Mouse (Mus musculus): ENCODE results near the gene Abcb8. TPM values are rescaled to one million over a fixed set of nuclear protein-coding genes. Genes with fewer than 3 reads are reported as not detected.

Abcb8 gene
- polyA plus RNA-seq, 1 experiment = 16.8 TPM

GRCm38 (mm10) chr5:24364963-24365362 lies 28.5 kb upstream of the Abcb8 start:
- H3K4me1 ChIP-seq (ENCODE audit: control insufficient read depth, insufficient read depth, low read length) = peaks cover 5% of the 10 kb centered on the region
- no peak for TF ChIP-seq CTCF (IDR thresholded peaks at IDR 0.05; ENCODE audit: low read depth, low read length)
- no peak for TF ChIP-seq POLR2A (IDR thresholded peaks at IDR 0.05; ENCODE audit: borderline replicate concordance, low read depth, low read length)
- H3K27ac ChIP-seq (ENCODE audit: insufficient read depth, low read depth, low read length) = no peak overlapping the region
- no peak overlapping the region for H3K4me3 ChIP-seq (ENCODE audit: insufficient read depth, low read length)

GRCm38 (mm10) chr5:24365528-24365927 lies 27.9 kb upstream of the Abcb8 start:
- Histone ChIP-seq H3K4me1 (ENCODE audit: control insufficient read depth, insufficient read depth, low read length) (peaks cover 5% of the 10 kb centered on the region), H3K27ac (ENCODE audit: insufficient read depth, low read depth, low read length) (no peak overlapping the region), H3K4me3 (ENCODE audit: insufficient read depth, low read length) (no peak overlapping the region)
- no peak for TF ChIP-seq POLR2A (IDR thresholded peaks at IDR 0.05; ENCODE audit: borderline replicate concordance, low read depth, low read length)
- TF ChIP-seq CTCF (IDR thresholded peaks at IDR 0.05; ENCODE audit: low read depth, low read length) = no peak

- Histone ChIP-seq H3K27ac (ENCODE audit: insufficient read depth, low read depth, low read length) (no peak overlapping the region), H3K4me1 (ENCODE audit: control insufficient read depth, insufficient read depth, low read length) (peaks cover under 1% of the 10 kb centered on the region; the same call in 1 of the 2 replicates)
- no peak for TF ChIP-seq CTCF (IDR thresholded peaks at IDR 0.05; ENCODE audit: low read depth, low read length)
- TF ChIP-seq POLR2A (IDR thresholded peaks at IDR 0.05; ENCODE audit: borderline replicate concordance, low read depth, low read length) = no peak
Measured at GRCm38 (mm10) chr5:24366426-24366825, 27.0 kb upstream of the Abcb8 start.

GRCm38 (mm10) chr5:24369767-24370166 lies 23.7 kb upstream of the Abcb8 start:
- Histone ChIP-seq H3K4me3 (ENCODE audit: insufficient read depth, low read length) (no peak overlapping the region), H3K27ac (ENCODE audit: insufficient read depth, low read depth, low read length) (no peak overlapping the region), H3K4me1 (ENCODE audit: control insufficient read depth, insufficient read depth, low read length) (no peaks in the 10 kb centered on the region)
- TF ChIP-seq CTCF (IDR thresholded peaks at IDR 0.05; ENCODE audit: low read depth, low read length) = no peak
- TF ChIP-seq POLR2A (IDR thresholded peaks at IDR 0.05; ENCODE audit: borderline replicate concordance, low read depth, low read length) = no peak

More at GRCm38 (mm10) chr5:24366426-24366825, 27.0 kb upstream of the Abcb8 start:
- no peak overlapping the region for H3K4me3 ChIP-seq (ENCODE audit: insufficient read depth, low read length)

GRCm38 (mm10) chr5:24373807-24374206 lies 19.7 kb upstream of the Abcb8 start:
- TF ChIP-seq CTCF (IDR thresholded peaks at IDR 0.05; ENCODE audit: low read depth, low read length) = no peak
- no peak for TF ChIP-seq POLR2A (IDR thresholded peaks at IDR 0.05; ENCODE audit: borderline replicate concordance, low read depth, low read length)
- Histone ChIP-seq H3K27ac (ENCODE audit: insufficient read depth, low read depth, low read length) (no peak overlapping the region), H3K4me3 (ENCODE audit: insufficient read depth, low read length) (no peak overlapping the region), H3K4me1 (ENCODE audit: control insufficient read depth, insufficient read depth, low read length) (no peaks in the 10 kb centered on the region)

GRCm38 (mm10) chr5:24374216-24374615 lies 19.2 kb upstream of the Abcb8 start:
- no peaks in the 10 kb centered on the region for H3K4me1 ChIP-seq (ENCODE audit: control insufficient read depth, insufficient read depth, low read length)
- no peak overlapping the region for H3K27ac ChIP-seq (ENCODE audit: insufficient read depth, low read depth, low read length)
- H3K4me3 ChIP-seq (ENCODE audit: insufficient read depth, low read length) = no peak overlapping the region
- TF ChIP-seq POLR2A (IDR thresholded peaks at IDR 0.05; ENCODE audit: borderline replicate concordance, low read depth, low read length) = no peak
- no peak for TF ChIP-seq CTCF (IDR thresholded peaks at IDR 0.05; ENCODE audit: low read depth, low read length)

- H3K27ac ChIP-seq (ENCODE audit: insufficient read depth, low read depth, low read length) = no peak overlapping the region
- TF ChIP-seq POLR2A (IDR thresholded peaks at IDR 0.05; ENCODE audit: borderline replicate concordance, low read depth, low read length) (no peak), CTCF (IDR thresholded peaks at IDR 0.05; ENCODE audit: low read depth, low read length) (no peak)
- no peaks in the 10 kb centered on the region for H3K4me1 ChIP-seq (ENCODE audit: control insufficient read depth, insufficient read depth, low read length)
- no peak overlapping the region for H3K4me3 ChIP-seq (ENCODE audit: insufficient read depth, low read length)
Measured at GRCm38 (mm10) chr5:24374666-24375328, 18.7 kb upstream of the Abcb8 start.

GRCm38 (mm10) chr5:24378700-24379099 lies 14.8 kb upstream of the Abcb8 start:
- no peak for TF ChIP-seq POLR2A (IDR thresholded peaks at IDR 0.05; ENCODE audit: borderline replicate concordance, low read depth, low read length)
- peaks cover 2% of the 10 kb centered on the region for H3K4me1 ChIP-seq (ENCODE audit: control insufficient read depth, insufficient read depth, low read length)
- H3K27ac ChIP-seq (ENCODE audit: insufficient read depth, low read depth, low read length) = no peak overlapping the region
- no peak overlapping the region for H3K4me3 ChIP-seq (ENCODE audit: insufficient read depth, low read length)

GRCm38 (mm10) chr5:24379501-24379900 lies 14.0 kb upstream of the Abcb8 start:
- no peak overlapping the region for H3K27ac ChIP-seq (ENCODE audit: insufficient read depth, low read depth, low read length)
- H3K4me1 ChIP-seq (ENCODE audit: control insufficient read depth, insufficient read depth, low read length) = peaks cover 9% of the 10 kb centered on the region
- H3K4me3 ChIP-seq (ENCODE audit: insufficient read depth, low read length) = no peak overlapping the region
- no peak for TF ChIP-seq POLR2A (IDR thresholded peaks at IDR 0.05; ENCODE audit: borderline replicate concordance, low read depth, low read length)
- no peak for TF ChIP-seq CTCF (IDR thresholded peaks at IDR 0.05; ENCODE audit: low read depth, low read length)

GRCm38 (mm10) chr5:24380499-24380898 lies 13.0 kb upstream of the Abcb8 start:
- H3K4me3 ChIP-seq (ENCODE audit: insufficient read depth, low read length) = no peak overlapping the region
- H3K27ac ChIP-seq (ENCODE audit: insufficient read depth, low read depth, low read length) = no peak overlapping the region
- H3K4me1 ChIP-seq (ENCODE audit: control insufficient read depth, insufficient read depth, low read length) = peaks cover 14% of the 10 kb centered on the region
- TF ChIP-seq CTCF (IDR thresholded peaks at IDR 0.05; ENCODE audit: low read depth, low read length) (no peak), POLR2A (IDR thresholded peaks at IDR 0.05; ENCODE audit: borderline replicate concordance, low read depth, low read length) (no peak)

Data from bone marrow macrophage, adult 2 months (primary cell).